Mouse (Mus musculus) 416B (cell line): Measurements from ENCODE around the gene Lrrc7.
"Not testable (repeated sequence)": the region's sequence is repeated elsewhere in the genome, so short reads cannot be mapped to it uniquely, and the experiment has no call there.

Experiments used
- DNase-seq: peaks from one replicate; pipeline ENCODE4 v3.0.0; 2011; ENCODE audit warnings: low read depth

Lrrc7 gene

GRCm38 (mm10) chr3:158165004-158165403, 397.0 kb downstream of the Lrrc7 start:
- peak; percentile 20 for DNase-seq

GRCm38 (mm10) chr3:158164452-158164851, 397.6 kb downstream of the Lrrc7 start:
- no peak for DNase-seq

- DNase-seq = no peak
Observed at GRCm38 (mm10) chr3:158163127-158163526, 398.9 kb downstream of the Lrrc7 start.

GRCm38 (mm10) chr3:158161924-158162490, 400.0 kb downstream of the Lrrc7 start:
- no peak for DNase-seq

GRCm38 (mm10) chr3:158155515-158156286, 406.3 kb downstream of the Lrrc7 start:
- no peak for DNase-seq

GRCm38 (mm10) chr3:158154134-158154533, 407.9 kb downstream of the Lrrc7 start:
- no peak for DNase-seq

- no peak for DNase-seq
Observed at GRCm38 (mm10) chr3:158148998-158149397, 413.0 kb downstream of the Lrrc7 start.

- no peak for DNase-seq
Observed at GRCm38 (mm10) chr3:158140629-158141028, 421.4 kb downstream of the Lrrc7 start.

GRCm38 (mm10) chr3:158137796-158138195, 424.2 kb downstream of the Lrrc7 start:
- DNase-seq = no peak

GRCm38 (mm10) chr3:158131672-158132071, 430.3 kb downstream of the Lrrc7 start:
- DNase-seq = no peak

GRCm38 (mm10) chr3:158131233-158131632, 430.8 kb downstream of the Lrrc7 start:
- DNase-seq = no peak

GRCm38 (mm10) chr3:158122899-158123298, 439.1 kb downstream of the Lrrc7 start:
- no peak for DNase-seq

- DNase-seq = no peak
Observed at GRCm38 (mm10) chr3:158105260-158105659, 456.8 kb downstream of the Lrrc7 start.

- DNase-seq = no peak
Observed at GRCm38 (mm10) chr3:158103467-158103866, 458.6 kb downstream of the Lrrc7 start.

- DNase-seq = not testable (repeated sequence)
Observed at GRCm38 (mm10) chr3:158102530-158102929, 459.5 kb downstream of the Lrrc7 start.

GRCm38 (mm10) chr3:158102043-158102442, 460.0 kb downstream of the Lrrc7 start:
- DNase-seq = not testable (repeated sequence)

GRCm38 (mm10) chr3:158093919-158094318, 468.1 kb downstream of the Lrrc7 start:
- no peak for DNase-seq

GRCm38 (mm10) chr3:158091601-158092000, 470.4 kb downstream of the Lrrc7 start:
- no peak for DNase-seq

- no peak for DNase-seq
Observed at GRCm38 (mm10) chr3:158077828-158078227, 484.2 kb downstream of the Lrrc7 start.

- no peak for DNase-seq
Observed at GRCm38 (mm10) chr3:158077380-158077772, 484.6 kb downstream of the Lrrc7 start.

GRCm38 (mm10) chr3:158076685-158077379, 485.2 kb downstream of the Lrrc7 start:
- DNase-seq = peak; percentile 72

GRCm38 (mm10) chr3:158075004-158075403, 487.0 kb downstream of the Lrrc7 start:
- no peak for DNase-seq
